Mouse (Mus musculus) thymus, adult 2 months (tissue): ENCODE results near the gene Dstn. TPM values are rescaled to one million over a fixed set of nuclear protein-coding genes. Genes with fewer than 3 reads are reported as not detected.

Source experiments
- DNase-seq: peaks from one replicate; pipeline ENCODE4 v3.0.0; 2021
- H3K27ac ChIP-seq: fragments of 200-500 bp; 2 replicates; pipeline ENCODE4 v1.5.1; 2012; ENCODE audit warnings: low read length, control low read depth; ENCODE audit not compliant: control insufficient read depth, insufficient read depth
- H3K27me3 ChIP-seq: fragments of 200-500 bp; 2 replicates; pipeline ENCODE4 v1.6.1; 2012; ENCODE audit warnings: mild to moderate bottlenecking, low read length, moderate library complexity, mixed read lengths; ENCODE audit not compliant: control insufficient read depth, insufficient read depth
- H3K36me3 ChIP-seq: fragments of 200-500 bp; 2 replicates; pipeline ENCODE4 v1.6.1; 2012; ENCODE audit warnings: mild to moderate bottlenecking, low read length, moderate library complexity; ENCODE audit not compliant: control insufficient read depth, insufficient read depth
- H3K4me1 ChIP-seq: fragments of 200-500 bp; replicated peaks from 2 replicates; pipeline ENCODE4 v1.6.1; 2012; ENCODE audit warnings: low read length; ENCODE audit not compliant: control insufficient read depth, insufficient read depth
- H3K4me3 ChIP-seq: fragments of 200-500 bp; 2 replicates; pipeline ENCODE4 v1.5.1; 2012; ENCODE audit warnings: mild to moderate bottlenecking, low read length, control low read depth, moderate library complexity; ENCODE audit not compliant: control insufficient read depth, insufficient read depth
- CTCF ChIP-seq: fragments of 200-500 bp; IDR thresholded peaks from 2 replicates; pipeline ENCODE4 v1.5.1; 2012; ENCODE audit warnings: mild to moderate bottlenecking, control low read depth, low read length, moderate library complexity, borderline replicate concordance; ENCODE audit not compliant: control insufficient read depth, poor library complexity, insufficient read depth; ENCODE audit errors: extremely low read depth
- POLR2A ChIP-seq: fragments of 200-500 bp; IDR thresholded peaks from 2 replicates; pipeline ENCODE4 v1.6.1; 2012; ENCODE audit warnings: mild to moderate bottlenecking, low read length, control low read depth, moderate library complexity; ENCODE audit not compliant: control insufficient read depth, poor library complexity, insufficient read depth; ENCODE audit errors: extremely low read depth
- whole genome bisulfite sequencing: fragments of 180-500 bp; shearing (Covaris S2); methylation state at CpG from one replicate; pipeline ENCODE4 v1.1.7; 2018; 5-methylcytosine and 5-hydroxymethylcytosine counted together
- polyA plus RNA-seq: library from polyadenylated mRNA; depleted of rRNA; stranded (reverse); fragments of >200 nt; gene quantifications from 2 replicates; pipeline ENCODE4 v1.2.3, GENCODE M21; 2012

Dstn gene
- polyA plus RNA-seq, 1 experiment = 15.6 TPM

GRCm38 (mm10) chr2:143932340-143932873, 17.3 kb downstream of the Dstn start:
- no peaks in the 10 kb centered on the region for H3K36me3 ChIP-seq
- 93% methylated on average over 12 of the region's 12 CpGs for WGBS
- no peak overlapping the region for H3K27ac ChIP-seq

DNA sequence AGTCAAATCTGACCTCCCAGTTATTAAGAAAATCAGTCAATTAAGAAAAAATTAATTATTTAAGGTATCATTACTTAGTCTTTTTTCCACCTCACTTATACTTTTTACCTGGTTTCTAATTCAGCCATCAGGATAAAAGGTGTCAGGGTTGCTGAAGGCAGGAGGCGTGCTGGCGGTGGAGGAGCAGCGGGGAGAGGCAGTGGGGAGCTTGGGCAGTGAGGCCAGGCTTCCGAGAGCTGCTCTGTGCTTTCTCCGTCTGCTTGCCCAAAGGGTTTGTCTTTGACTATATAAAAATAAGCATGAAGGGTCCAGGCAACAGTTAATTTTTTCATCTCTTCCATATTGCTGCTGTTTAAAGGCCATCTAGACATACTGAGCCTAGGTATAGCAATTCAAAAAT, 18.4 kb downstream of the Dstn start:
- Histone ChIP-seq H3K27ac (no peak overlapping the region), H3K36me3 (no peaks in the 10 kb centered on the region), H3K27me3 (no peaks in the 10 kb centered on the region), H3K4me3 (no peak overlapping the region), H3K4me1 (no peaks in the 10 kb centered on the region; the same call in 1 of the 2 replicates)
- TF ChIP-seq POLR2A (no peak), CTCF (no peak)
- no peak for DNase-seq
- WGBS = 97% methylated on average over 5 of the region's 5 CpGs

More at GRCm38 (mm10) chr2:143932340-143932873, 17.3 kb downstream of the Dstn start:
- no peak for TF ChIP-seq CTCF
- TF ChIP-seq POLR2A = no peak
- no peak for DNase-seq
- Histone ChIP-seq H3K27me3 (no peaks in the 10 kb centered on the region), H3K4me1 (no peaks in the 10 kb centered on the region; the same call in 1 of the 2 replicates), H3K4me3 (no peak overlapping the region)

DNA sequence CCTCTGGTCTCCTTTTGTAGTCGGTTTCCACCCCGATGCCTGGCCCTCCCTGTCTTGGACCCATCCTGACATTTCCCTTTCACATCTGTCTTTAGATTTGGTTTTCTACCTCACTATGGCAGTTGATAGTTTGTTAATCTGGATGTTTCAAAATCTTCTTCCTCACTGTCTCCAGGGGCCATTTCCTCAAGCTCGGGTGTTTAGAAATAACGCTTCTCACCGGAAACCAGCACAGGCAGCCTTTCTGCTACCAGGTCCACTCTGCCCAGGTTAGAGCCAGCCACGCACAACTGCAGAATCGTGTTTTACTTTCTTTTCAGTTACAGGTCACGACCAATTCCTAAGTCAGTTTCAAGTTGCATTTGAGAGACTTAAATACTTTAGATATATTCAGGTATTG, 19.3 kb downstream of the Dstn start:
- DNase-seq = no peak
- 96% methylated on average over 8 of the region's 8 CpGs for WGBS
- H3K27ac ChIP-seq = no peak overlapping the region
- no peaks in the 10 kb centered on the region for H3K36me3 ChIP-seq
- no peak for TF ChIP-seq CTCF
- no peak for TF ChIP-seq POLR2A
- no peak overlapping the region for H3K4me3 ChIP-seq
- no peaks in the 10 kb centered on the region for H3K27me3 ChIP-seq
- H3K4me1 ChIP-seq = no peaks in the 10 kb centered on the region; the same call in 1 of the 2 replicates

DNA sequence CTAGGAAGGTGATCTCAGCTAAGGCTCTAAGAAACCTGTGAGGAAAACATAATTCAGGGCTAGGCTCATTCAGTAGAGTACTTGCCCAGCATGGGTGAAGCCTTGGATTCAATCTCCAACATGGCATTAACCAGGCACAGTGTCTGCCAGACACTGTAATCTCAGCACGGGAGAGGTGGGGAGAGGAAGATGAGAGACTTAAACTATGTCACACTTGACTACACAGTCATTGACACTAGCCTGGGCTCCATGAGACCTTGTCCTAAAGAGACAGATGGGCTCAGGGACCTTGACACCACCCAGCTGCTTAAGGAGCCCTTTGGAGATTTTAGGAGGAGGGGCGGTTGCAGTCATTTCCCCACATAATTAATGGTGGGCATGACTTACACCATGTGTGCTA, 22.7 kb downstream of the Dstn start:
- Histone ChIP-seq H3K36me3 (no peaks in the 10 kb centered on the region), H3K27ac (no peak overlapping the region), H3K4me3 (no peak overlapping the region), H3K4me1 (no peaks in the 10 kb centered on the region; the same call in 1 of the 2 replicates), H3K27me3 (no peaks in the 10 kb centered on the region)
- DNase-seq = no peak
- TF ChIP-seq POLR2A (no peak), CTCF (no peak)
- 93% methylated on average over 2 of the region's 2 CpGs for WGBS

GRCm38 (mm10) chr2:143940406-143940805, 25.3 kb downstream of the Dstn start:
- Histone ChIP-seq H3K4me3 (no peak overlapping the region), H3K4me1 (no peaks in the 10 kb centered on the region), H3K36me3 (no peaks in the 10 kb centered on the region), H3K27me3 (no peaks in the 10 kb centered on the region), H3K27ac (no peak overlapping the region)
- 96% methylated on average over 5 of the region's 5 CpGs for WGBS
- TF ChIP-seq POLR2A = no peak
- TF ChIP-seq CTCF = no peak
- no peak for DNase-seq

DNA sequence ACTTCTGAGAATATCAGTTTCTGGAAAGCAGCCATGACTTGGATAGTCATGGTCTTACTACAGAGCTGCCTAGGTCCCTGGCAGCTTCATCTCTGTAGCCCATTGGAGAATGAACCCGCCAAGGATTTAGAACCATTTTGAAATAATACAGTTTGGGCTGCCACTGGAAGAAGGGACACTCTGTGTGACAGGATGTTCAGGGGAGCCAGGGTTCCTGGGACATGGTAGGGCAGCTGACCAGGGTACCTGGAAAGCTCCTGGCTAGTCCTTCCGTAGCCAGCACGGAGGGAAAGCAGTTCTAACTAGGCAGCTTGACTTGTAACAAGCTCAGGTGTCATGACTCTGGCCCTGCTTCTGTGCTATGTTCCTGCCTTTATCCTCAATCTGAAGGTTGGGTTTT, 29.7 kb downstream of the Dstn start:
- DNase-seq = no peak
- Histone ChIP-seq H3K27me3 (no peaks in the 10 kb centered on the region), H3K4me1 (no peaks in the 10 kb centered on the region), H3K4me3 (no peak overlapping the region), H3K36me3 (peaks cover 18% of the 10 kb centered on the region), H3K27ac (no peak overlapping the region)
- no peak for TF ChIP-seq CTCF
- no peak for TF ChIP-seq POLR2A
- WGBS = 99% methylated on average over 3 of the region's 3 CpGs

DNA sequence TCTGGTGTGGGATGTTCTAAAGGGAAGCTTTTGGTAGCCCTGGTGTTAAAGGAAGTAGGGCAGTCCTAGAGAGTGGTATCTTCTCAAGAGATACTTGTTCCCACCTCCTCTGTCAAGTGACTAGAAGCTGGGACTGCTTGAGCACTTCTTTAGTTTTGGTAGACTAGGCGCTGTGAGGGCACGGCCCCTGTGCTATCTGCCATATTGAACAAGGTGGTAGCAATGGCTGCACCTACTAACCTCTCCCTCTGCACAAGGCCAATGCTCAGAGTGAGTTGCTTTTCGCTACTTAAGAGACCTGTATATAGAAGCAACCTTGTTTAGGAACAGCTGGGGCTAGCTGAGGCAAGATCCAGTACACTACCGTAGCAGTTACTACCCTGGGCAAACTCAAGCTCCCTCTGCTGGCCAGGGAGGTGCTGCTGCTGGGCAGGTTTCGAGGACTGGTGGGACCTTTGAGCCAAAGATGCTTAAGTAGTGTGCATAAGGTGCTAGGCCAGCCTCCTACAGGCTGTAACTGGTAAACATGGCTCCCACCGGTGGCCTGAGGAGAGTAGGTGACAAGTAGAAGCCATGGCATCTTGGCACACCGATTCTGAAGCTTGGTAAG, 30.5 kb downstream of the Dstn start:
- Histone ChIP-seq H3K4me1 (no peaks in the 10 kb centered on the region), H3K4me3 (no peak overlapping the region), H3K27ac (no peak overlapping the region), H3K36me3 (peaks cover 21% of the 10 kb centered on the region), H3K27me3 (no peaks in the 10 kb centered on the region)
- TF ChIP-seq POLR2A (no peak), CTCF (peak; percentile 34; the same call in 1 of the 2 replicates)
- WGBS = 95% methylated on average over 7 of the region's 7 CpGs
- DNase-seq = peak; percentile 23
